Mouse (Mus musculus): ENCODE measurements around the gene Arhgef3.

- TF ChIP-seq MAFK (IDR thresholded peaks at IDR 0.05; ENCODE audit: insufficient read depth, low read depth, low read length) (no peak), HCFC1 (IDR thresholded peaks at IDR 0.05; ENCODE audit: borderline replicate concordance, insufficient read depth, low read length) (no peak), ZNF384 (IDR thresholded peaks at IDR 0.05; ENCODE audit: low read depth, low read length) (no peak), ZC3H11A (IDR thresholded peaks at IDR 0.05; ENCODE audit: borderline replicate concordance, low read depth, low read length) (no peak), CHD2 (IDR thresholded peaks at IDR 0.05; ENCODE audit: low read depth, low read length) (no peak)
Observed at GRCm38 (mm10) chr14:27224636-27225035, 109.9 kb downstream of the Arhgef3 start.

All from ES-E14 (cell line).